ENCODE assay signal across 9 mouse cellular contexts in genomic region chr4:141573359-141573966, GRCm38 (mm10). TPM values are rescaled to one million over a fixed set of nuclear protein-coding genes. Genes with fewer than 3 reads are reported as not detected.
DNase-seq lines count a peak whose midpoint lies in the region; ATAC-seq and TF ChIP-seq lines count a peak whose summit lies in the region.
"Had no signal": no experiment of that assay in that cellular context is flagged by ENCODE, and none has a peak within 500 bp of the region (broad histone marks: within the 10 kb centered on the region; RNA-seq: fewer than 3 reads in every experiment).

No protein-coding gene starts in this region.

- peak overlapping the region; percentile 34 for H3K27ac ChIP-seq in testis, adult 2 months (ENCODE audit: control insufficient read depth, insufficient read depth, low read depth, low read length)
- peak overlapping the region; percentile 42; the same call in 1 of the 2 replicates for H3K27ac ChIP-seq in heart, embryonic 15.5 days
- peak overlapping the region; percentile 75 for H3K27ac ChIP-seq in liver, postnatal 0 days (ENCODE audit: low read depth)
- no peak overlapping the region for H3K27ac ChIP-seq in midbrain, embryonic 13.5 days

- TF ChIP-seq CTCF in testis, adult 2 months (IDR thresholded peaks at IDR 0.05; ENCODE audit: control insufficient read depth, insufficient read depth, insufficient replicate concordance, low read depth, low read length) = no peak
- TF ChIP-seq CTCF in liver, postnatal 0 days (IDR thresholded peaks at IDR 0.05; ENCODE audit: low read depth) = no peak

- no peaks in the 10 kb centered on the region for H3K27me3 ChIP-seq in testis, adult 2 months (ENCODE audit: control insufficient read depth, insufficient read depth, low read length)
- 0 out of 2 replicates have a peak, but pooled peaks cover 3% of the 10 kb centered on the region for H3K27me3 ChIP-seq in heart, embryonic 15.5 days
- no peaks in the 10 kb centered on the region for H3K27me3 ChIP-seq in liver, postnatal 0 days (ENCODE audit: insufficient read depth, low read length)
- H3K27me3 ChIP-seq in midbrain, embryonic 13.5 days = no peaks in the 10 kb centered on the region

- H3K9me3 ChIP-seq in heart, embryonic 15.5 days (replicated peaks) = no peaks in the 10 kb centered on the region
- no peaks in the 10 kb centered on the region for H3K9me3 ChIP-seq in liver, postnatal 0 days (ENCODE audit: low read length)
- H3K9me3 ChIP-seq in midbrain, embryonic 13.5 days = no peaks in the 10 kb centered on the region

- no peak for DNase-seq in testis, postnatal 14 days (ENCODE audit: low spot score)
- peak; percentile 46 for DNase-seq in liver, postnatal 0 days
- peak; percentile 85 for DNase-seq in yolk sac, embryonic 10.5 days (ENCODE audit: low spot score)
- no peak for DNase-seq in thymus, postnatal 36 days
- no peak for DNase-seq in thymus, postnatal 10 days (ENCODE audit: low spot score in 2 of 2)
- DNase-seq: thymus, adult 2 months had no signal

- TF ChIP-seq EP300 in liver, postnatal 0 days (IDR thresholded peaks at IDR 0.05; ENCODE audit: low read depth) = no peak

- WGBS in heart, embryonic 15.5 days = 34% methylated on average over 6 of the region's 6 CpGs
- 22% methylated on average over 6 of the region's 6 CpGs for WGBS in liver, postnatal 0 days (ENCODE audit: insufficient replicate concordance)
- 75% methylated on average over 6 of the region's 6 CpGs for WGBS in midbrain, embryonic 13.5 days

- H3K4me2 ChIP-seq in heart, embryonic 15.5 days = no peak overlapping the region; the same call in 1 of the 2 replicates
- peak overlapping the region; percentile 24 for H3K4me2 ChIP-seq in liver, postnatal 0 days (ENCODE audit: low read depth, low read length)
- no peak overlapping the region for H3K4me2 ChIP-seq in midbrain, embryonic 13.5 days (replicated peaks)

- H3K36me3 ChIP-seq in testis, adult 2 months (ENCODE audit: control insufficient read depth, insufficient read depth, low read length) = no peaks in the 10 kb centered on the region
- peaks cover 11% of the 10 kb centered on the region for H3K36me3 ChIP-seq in heart, embryonic 15.5 days
- H3K36me3 ChIP-seq in liver, postnatal 0 days (replicated peaks; ENCODE audit: insufficient read depth, low read length) = no peaks in the 10 kb centered on the region
- peaks cover 8% of the 10 kb centered on the region; the same call in 1 of the 2 replicates for H3K36me3 ChIP-seq in midbrain, embryonic 13.5 days

- H3K9ac ChIP-seq in heart, embryonic 15.5 days = no peak overlapping the region
- H3K9ac ChIP-seq in liver, postnatal 0 days (replicated peaks) = no peak overlapping the region
- no peak overlapping the region for H3K9ac ChIP-seq in midbrain, embryonic 13.5 days (replicated peaks)

- no peak overlapping the region for H3K4me3 ChIP-seq in testis, adult 2 months (ENCODE audit: control insufficient read depth, low read depth, low read length)
- no peak overlapping the region for H3K4me3 ChIP-seq in heart, embryonic 15.5 days
- H3K4me3 ChIP-seq in liver, postnatal 0 days (ENCODE audit: low read depth, low read length) = no peak overlapping the region
- no peak overlapping the region for H3K4me3 ChIP-seq in midbrain, embryonic 13.5 days (replicated peaks)

- H3K4me1 ChIP-seq in testis, adult 2 months (ENCODE audit: control insufficient read depth, insufficient read depth, low read length) = peaks cover 5% of the 10 kb centered on the region
- peaks cover 23% of the 10 kb centered on the region for H3K4me1 ChIP-seq in heart, embryonic 15.5 days (replicated peaks)
- peaks cover 26% of the 10 kb centered on the region for H3K4me1 ChIP-seq in liver, postnatal 0 days (ENCODE audit: insufficient read depth)
- H3K4me1 ChIP-seq in midbrain, embryonic 13.5 days (replicated peaks) = no peaks in the 10 kb centered on the region

- no peak for ATAC-seq in heart, embryonic 15.5 days (replicated peaks; ENCODE audit: insufficient number of reproducible peaks, insufficient read depth, low FRiP score, low read depth)
- ATAC-seq in liver, postnatal 0 days = peak; percentile 64
- ATAC-seq in midbrain, embryonic 13.5 days = no peak

- TF ChIP-seq POLR2A in testis, adult 2 months (IDR thresholded peaks at IDR 0.05; ENCODE audit: control insufficient read depth, low read depth, low read length) = no peak; the same call in 1 of the 2 replicates

RNA-seq across cellular contexts. Expression of gene Fblim1, which starts 32.4 kb away (rescaled TPM):
- 3.1 and 4.4 TPM in 2 replicates for polyA plus RNA-seq in testis, adult 2 months (2012; rRNA removed)
- polyA plus RNA-seq in heart, embryonic 15.5 days (2015; fragmentation: Nextera tagmentation; extraction: Ambion mirVana) = 48.4 and 59.1 TPM in 2 replicates
- polyA plus RNA-seq in liver, postnatal 0 days (2015; fragmentation: Nextera tagmentation; extraction: Ambion mirVana) = 1.5 and 1.8 TPM in 2 replicates
- polyA plus RNA-seq in midbrain, embryonic 13.5 days (2015; fragmentation: Nextera tagmentation; extraction: Ambion mirVana) = 24.0 and 24.7 TPM in 2 replicates

RNA-seq across cellular contexts. Expression of gene Spen, which starts 35.1 kb away (rescaled TPM):
- 16.9 and 20.1 TPM in 2 replicates for polyA plus RNA-seq in testis, adult 2 months (2012; rRNA removed)
- polyA plus RNA-seq in heart, embryonic 15.5 days (2015; fragmentation: Nextera tagmentation; extraction: Ambion mirVana) = 6.3 and 7.5 TPM in 2 replicates
- polyA plus RNA-seq in liver, postnatal 0 days (2015; fragmentation: Nextera tagmentation; extraction: Ambion mirVana) = 2.3 and 3.0 TPM in 2 replicates
- polyA plus RNA-seq in midbrain, embryonic 13.5 days (2015; fragmentation: Nextera tagmentation; extraction: Ambion mirVana) = 18.3 and 20.5 TPM in 2 replicates

RNA-seq across cellular contexts. Expression of gene Tmem82, which starts 45.0 kb away (rescaled TPM):
- 3.5 and 3.9 TPM in 2 replicates for polyA plus RNA-seq in testis, adult 2 months (2012; rRNA removed)
- 1.0 and 1.2 TPM in 2 replicates for polyA plus RNA-seq in heart, embryonic 15.5 days (2015; fragmentation: Nextera tagmentation; extraction: Ambion mirVana)
- 17.3 and 17.8 TPM in 2 replicates for polyA plus RNA-seq in liver, postnatal 0 days (2015; fragmentation: Nextera tagmentation; extraction: Ambion mirVana)
- 0.10 and 0.27 TPM in 2 replicates for polyA plus RNA-seq in midbrain, embryonic 13.5 days (2015; fragmentation: Nextera tagmentation; extraction: Ambion mirVana)

RNA-seq across cellular contexts. Expression of gene Slc25a34, which starts 50.2 kb away (rescaled TPM):
- 2.2 and 2.9 TPM in 2 replicates for polyA plus RNA-seq in testis, adult 2 months (2012; rRNA removed)
- polyA plus RNA-seq in heart, embryonic 15.5 days (2015; fragmentation: Nextera tagmentation; extraction: Ambion mirVana) = 0.76 and 0.96 TPM in 2 replicates
- polyA plus RNA-seq in liver, postnatal 0 days (2015; fragmentation: Nextera tagmentation; extraction: Ambion mirVana) = 0.40 and 0.76 TPM in 2 replicates
- 0.17 and 0.19 TPM in 2 replicates for polyA plus RNA-seq in midbrain, embryonic 13.5 days (2015; fragmentation: Nextera tagmentation; extraction: Ambion mirVana)

Comparison
In these comparisons a context has a peak if more than half of its experiments do, and no peak if none do; other contexts are left out.
1. DNase-seq: peak in liver, postnatal 0 days (single experiment) and yolk sac, embryonic 10.5 days (single experiment); none in testis, postnatal 14 days (single experiment), thymus, postnatal 36 days (0 of 2) and thymus, postnatal 10 days (0 of 2).